Mouse (Mus musculus) gastrocnemius, adult 8-10 months (tissue): ENCODE measurements around the gene Wnt11. TPM values are rescaled to one million over a fixed set of nuclear protein-coding genes. Genes with fewer than 3 reads are reported as not detected.

ENCODE experiments used
- DNase-seq, 2 experiments: peaks; one replicate each; pipeline ENCODE4 v3.0.0; 2022; ENCODE audit warnings: low spot score in 2 of 2
- total RNA-seq, 4 experiments: library from RNA; stranded (reverse); gene quantifications; 2 replicates each; pipeline ENCODE4 v1.2.4; 2022

Wnt11 gene
- total RNA-seq, 4 experiments from 2014 or later = 5.3 to 7.6 (median 5.9) TPM

- DNase-seq = no peak
Measured at GRCm38 (mm10) chr7:98903884-98904283, 69.0 kb downstream of the Wnt11 start.

Other genes with a start within 250 kb of the Wnt11 start
- gene Emsy, start 178.3 kb upstream of the Wnt11 start, total RNA-seq = 10 to 100 TPM; 14.1 to 16.4 (median 14.5) TPM
- 100 to 1,000 TPM; 125 to 158 (median 133) TPM for gene Thap12, start 132.0 kb upstream of the Wnt11 start, total RNA-seq